Mouse (Mus musculus): ENCODE data around the gene Brsk2.
"Not testable (repeated sequence)": the region's sequence is repeated elsewhere in the genome, so short reads cannot be mapped to it uniquely, and the experiment has no call there.

The Brsk2 gene

GRCm38 (mm10) chr7:141948906-141949798 is at the start of gene Brsk2:
Gene Brsk2 (plus strand): TSS chr7:141949751.
- peak; percentile 91 for DNase-seq (ENCODE audit: inconsistent ontology term)

- no peak for DNase-seq (ENCODE audit: inconsistent ontology term)
Measured at GRCm38 (mm10) chr7:141901825-141902224, 47.7 kb upstream of the Brsk2 start.

GRCm38 (mm10) chr7:141902269-141902729 is 47.3 kb upstream of the Brsk2 start:
- DNase-seq (ENCODE audit: inconsistent ontology term), result peak; percentile 100

- no peak for DNase-seq (ENCODE audit: inconsistent ontology term)
Measured at GRCm38 (mm10) chr7:141902791-141903190, 46.8 kb upstream of the Brsk2 start.

- no peak for DNase-seq (ENCODE audit: inconsistent ontology term)
Measured at GRCm38 (mm10) chr7:141908591-141908990, 41.0 kb upstream of the Brsk2 start.

GRCm38 (mm10) chr7:141911305-141911704 is 38.2 kb upstream of the Brsk2 start:
- DNase-seq (ENCODE audit: inconsistent ontology term), result peak; percentile 27

- no peak for DNase-seq (ENCODE audit: inconsistent ontology term)
Measured at GRCm38 (mm10) chr7:141918407-141918806, 31.1 kb upstream of the Brsk2 start, which contains the start of gene Tollip. Gene Tollip (minus strand): TSS chr7:141918507.

GRCm38 (mm10) chr7:141924121-141924520 is 25.4 kb upstream of the Brsk2 start:
- DNase-seq (ENCODE audit: inconsistent ontology term), result not testable (repeated sequence)

- DNase-seq (ENCODE audit: inconsistent ontology term), result peak; percentile 65
Measured at GRCm38 (mm10) chr7:141924917-141925316, 24.6 kb upstream of the Brsk2 start.

- DNase-seq (ENCODE audit: inconsistent ontology term), result no peak
Measured at GRCm38 (mm10) chr7:141928642-141929041, 20.9 kb upstream of the Brsk2 start.

GRCm38 (mm10) chr7:141934128-141934898 is 15.2 kb upstream of the Brsk2 start:
- DNase-seq (ENCODE audit: inconsistent ontology term), result no peak

GRCm38 (mm10) chr7:141934951-141935350 is 14.6 kb upstream of the Brsk2 start:
- DNase-seq (ENCODE audit: inconsistent ontology term), result no peak

GRCm38 (mm10) chr7:141943444-141943843 is 6.1 kb upstream of the Brsk2 start:
- no peak for DNase-seq (ENCODE audit: inconsistent ontology term)

GRCm38 (mm10) chr7:141945927-141946326 is 3.6 kb upstream of the Brsk2 start:
- no peak for DNase-seq (ENCODE audit: inconsistent ontology term)

GRCm38 (mm10) chr7:141947512-141947911 is 2.0 kb upstream of the Brsk2 start:
- no peak for DNase-seq (ENCODE audit: inconsistent ontology term)

GRCm38 (mm10) chr7:141948045-141948444 is 1.5 kb upstream of the Brsk2 start:
- no peak for DNase-seq (ENCODE audit: inconsistent ontology term)

- no peak for DNase-seq (ENCODE audit: inconsistent ontology term)
Measured at GRCm38 (mm10) chr7:141949799-141950103, 200 bp downstream of the Brsk2 start.

- peak; percentile 15 for DNase-seq (ENCODE audit: inconsistent ontology term)
Measured at GRCm38 (mm10) chr7:141950104-141951013, 808 bp downstream of the Brsk2 start.

GRCm38 (mm10) chr7:141951821-141952220 is 2.3 kb downstream of the Brsk2 start:
- DNase-seq (ENCODE audit: inconsistent ontology term), result no peak

GRCm38 (mm10) chr7:141952920-141953319 is 3.4 kb downstream of the Brsk2 start:
- DNase-seq (ENCODE audit: inconsistent ontology term), result no peak

- no peak for DNase-seq (ENCODE audit: inconsistent ontology term)
Measured at GRCm38 (mm10) chr7:141953616-141954015, 4.1 kb downstream of the Brsk2 start.

All from Muller cell, postnatal 12 days (primary cell).